Mouse (Mus musculus) ovary, adult 2 months (tissue): Measurements from ENCODE around the gene H2al1m. TPM values are rescaled to one million over a fixed set of nuclear protein-coding genes. Genes with fewer than 3 reads are reported as not detected.

Experiments used
- polyA plus RNA-seq: library from polyadenylated mRNA; depleted of rRNA; stranded (reverse); fragments of >200 nt; gene quantifications from 2 replicates; pipeline ENCODE4 v1.2.3, GENCODE M21; 2012; rRNA removed

Gene H2al1m
- polyA plus RNA-seq: not detected in 2 replicates

GRCm38 (mm10) chrX:9283464-9283863 lies at the start of gene H2al1m:
Gene H2al1m (plus strand): TSS chrX:9283764.

GRCm38 (mm10) chrX:9256766-9257165 lies 26.8 kb upstream of the H2al1m start, which contains the start of gene Gm14862:
Gene Gm14862 (minus strand): TSS chrX:9256899.

GRCm38 (mm10) chrX:9272460-9273361 lies 10.9 kb upstream of the H2al1m start, which contains the start of gene Xk:
Gene Xk (plus strand): TSS chrX:9272756.

Other genes with a start within 250 kb of the H2al1m start
- not detected in 2 replicates for gene Fthl17f, start 220.7 kb upstream of the H2al1m start, polyA plus RNA-seq
- not detected in 2 replicates for gene 4930402K13Rik, start 179.2 kb upstream of the H2al1m start, polyA plus RNA-seq
- gene Lancl3, start 83.9 kb upstream of the H2al1m start, polyA plus RNA-seq: 2.3 and 4.1 TPM in 2 replicates
- gene Gm14862, start 26.9 kb upstream of the H2al1m start, polyA plus RNA-seq: not detected in 2 replicates
- gene Xk, start 11.0 kb upstream of the H2al1m start, polyA plus RNA-seq: 3.4 and 3.5 TPM in 2 replicates
- gene H2al1k, start 66.9 kb downstream of the H2al1m start, polyA plus RNA-seq: 0.57 TPM in 1 of 2 replicates, not detected in the other
- gene Cybb, start 204.0 kb downstream of the H2al1m start, polyA plus RNA-seq: 0.63 and 0.64 TPM in 2 replicates